Mouse (Mus musculus) left cerebral cortex, postnatal 4 days (tissue): ENCODE data around the gene Olfr639. TPM values are rescaled to one million over a fixed set of nuclear protein-coding genes. Genes with fewer than 3 reads are reported as not detected.
"Not testable (repeated sequence)": the region's sequence is repeated elsewhere in the genome, so short reads cannot be mapped to it uniquely, and the experiment has no call there.

Source experiments
- DNase-seq: peaks from one replicate; pipeline ENCODE4 v3.0.0-alpha.2; 2022
- intact Hi-C: fragments of 180-260 bp; cut with DNase I; formaldehyde crosslinking; loops from one replicate; pipeline ENCODE4 v1.15.1; 2025
- total RNA-seq, 2 experiments: library from RNA; stranded (reverse); gene quantifications; 2 replicates each; pipeline ENCODE4 v1.2.3; 2021

Gene Olfr639
- total RNA-seq: under 1 TPM; 0.10 to 0.38 TPM

DNA sequence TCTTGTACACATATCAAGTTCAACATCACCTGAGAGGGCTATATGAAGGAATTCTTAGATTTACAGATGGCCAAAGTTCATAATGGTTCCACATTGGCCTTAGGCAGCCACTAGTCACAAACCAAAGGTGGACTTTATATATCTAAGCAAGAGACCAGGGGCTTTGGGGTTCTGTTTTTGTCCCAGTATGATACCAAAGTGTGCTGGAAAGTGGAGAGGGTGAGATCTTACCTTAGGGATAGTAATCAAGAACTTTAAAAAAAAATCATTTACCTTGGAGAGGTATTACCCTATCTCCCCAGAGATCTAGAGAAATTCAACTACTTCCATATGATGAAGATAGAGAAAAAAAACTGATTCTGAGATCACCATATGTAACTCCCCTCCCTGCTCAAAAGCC lies at the start of gene Olfr639:
Gene Olfr639 (minus strand): TSS at position 101 of the 400 bp plus-strand sequence.
- intact Hi-C loops: no loop called here
- DNase-seq: no peak

DNA sequence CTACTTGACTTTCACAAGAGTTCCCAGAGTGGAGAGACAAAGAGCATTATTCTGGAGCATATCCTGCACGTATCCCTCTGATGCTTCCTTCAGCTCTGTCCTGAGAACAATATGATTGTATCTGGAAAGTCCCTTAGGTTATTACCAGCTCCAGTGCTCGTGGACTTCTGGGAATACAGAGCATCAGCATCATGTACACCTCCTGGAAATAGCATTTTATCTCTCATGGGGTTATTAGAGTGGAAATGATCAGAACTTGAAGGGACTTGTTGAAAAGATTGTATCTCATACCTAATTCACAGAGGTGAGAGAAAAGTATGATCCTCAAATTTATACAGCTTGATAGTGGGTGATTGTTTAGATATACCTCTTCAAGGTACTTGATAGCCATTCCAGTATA lies 44.2 kb upstream of the Olfr639 start, which contains the start of gene 4930516K23Rik:
Gene 4930516K23Rik (minus strand): TSS at position 101 of the 400 bp plus-strand sequence.
- DNase-seq: no peak
- intact Hi-C loops: no loop called here

DNA sequence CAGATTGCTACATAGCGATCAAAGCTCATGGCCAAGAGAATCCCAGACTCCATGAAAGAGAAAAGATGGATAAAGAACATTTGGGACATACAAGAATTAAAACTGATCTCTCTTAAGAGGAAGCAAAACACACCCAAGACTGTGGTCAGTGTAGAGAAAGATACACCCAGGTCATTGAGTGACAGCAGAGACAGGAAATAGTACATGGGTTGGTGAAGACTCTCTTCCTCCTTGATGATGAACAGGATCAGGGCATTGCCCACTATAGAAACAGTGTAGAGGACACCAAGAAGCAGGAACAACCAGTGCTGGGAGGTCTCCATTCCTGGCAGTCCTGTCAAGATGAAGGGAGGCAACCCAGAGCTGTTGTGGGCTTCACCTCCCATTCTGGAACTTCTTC lies 42.1 kb upstream of the Olfr639 start:
- intact Hi-C loops: no loop called here

DNA sequence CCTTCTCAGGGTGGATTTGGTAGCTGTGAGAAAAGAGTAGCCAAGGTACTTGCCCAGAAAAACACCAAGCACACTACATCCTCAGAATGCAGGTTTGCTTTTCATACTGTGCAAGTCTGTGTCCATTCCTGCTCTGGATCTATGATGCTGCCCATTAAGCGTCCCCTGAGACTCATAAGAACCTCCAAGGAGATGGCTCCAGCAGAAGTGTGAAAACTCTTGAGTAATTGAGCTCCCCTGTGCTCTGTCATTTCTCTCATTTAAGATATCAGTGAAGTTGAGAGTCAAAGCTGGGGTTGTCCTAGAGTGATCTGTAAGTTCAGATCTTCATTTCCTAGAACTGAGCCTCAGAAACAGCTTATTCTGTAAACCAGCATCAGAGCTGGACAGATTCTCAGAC lies 35.5 kb upstream of the Olfr639 start, which contains the start of gene Olfr642:
Gene Olfr642 (minus strand): TSS at position 101 of the 400 bp plus-strand sequence.
- no peak for DNase-seq
- intact Hi-C loops: no loop called here

More for the DNA sequence above, 42.1 kb upstream of the Olfr639 start:
- DNase-seq: no peak

DNA sequence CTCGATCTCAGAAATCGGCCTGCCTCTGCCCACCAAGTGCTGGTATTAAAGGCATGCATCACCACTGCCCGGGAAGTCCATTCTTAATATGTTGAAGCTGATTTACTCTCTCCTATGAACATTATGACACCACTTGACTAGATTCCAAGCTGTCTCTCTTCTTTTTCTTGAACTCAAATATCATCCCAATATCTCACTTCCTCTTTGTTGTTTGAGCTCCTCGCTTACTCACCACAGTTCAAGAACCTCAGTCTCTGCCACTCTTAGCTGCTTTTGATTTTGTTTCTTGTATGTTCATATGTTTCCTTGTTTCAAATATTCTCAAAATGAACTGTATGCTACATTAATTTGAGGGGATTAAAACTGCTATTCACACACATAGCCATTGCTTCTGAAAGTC lies 33.6 kb upstream of the Olfr639 start:
- intact Hi-C loops: no loop called here
- no peak for DNase-seq

DNA sequence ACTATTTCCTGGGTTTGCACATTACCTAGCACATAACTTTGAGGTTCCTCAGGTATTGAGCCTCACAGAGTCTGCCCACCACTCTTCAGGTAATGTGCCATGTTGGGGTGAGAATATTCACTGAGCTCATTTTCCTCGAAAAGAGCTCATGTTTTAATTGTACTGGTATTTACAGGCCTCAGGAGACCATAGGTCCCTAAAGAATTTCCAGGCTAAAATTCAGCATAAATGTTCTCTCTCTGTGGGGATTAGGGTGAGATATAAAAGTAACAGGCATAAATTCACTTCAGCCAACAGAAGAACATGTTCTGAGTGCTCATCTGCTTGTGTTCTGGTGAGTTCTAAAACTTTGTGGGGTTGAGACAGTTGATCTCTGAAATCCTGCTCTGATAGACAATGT lies 18.0 kb upstream of the Olfr639 start, which contains the start of gene Olfr641:
Gene Olfr641 (plus strand): TSS at position 301 of the 400 bp plus-strand sequence.
- DNase-seq: no peak
- intact Hi-C loops: no loop called here

DNA sequence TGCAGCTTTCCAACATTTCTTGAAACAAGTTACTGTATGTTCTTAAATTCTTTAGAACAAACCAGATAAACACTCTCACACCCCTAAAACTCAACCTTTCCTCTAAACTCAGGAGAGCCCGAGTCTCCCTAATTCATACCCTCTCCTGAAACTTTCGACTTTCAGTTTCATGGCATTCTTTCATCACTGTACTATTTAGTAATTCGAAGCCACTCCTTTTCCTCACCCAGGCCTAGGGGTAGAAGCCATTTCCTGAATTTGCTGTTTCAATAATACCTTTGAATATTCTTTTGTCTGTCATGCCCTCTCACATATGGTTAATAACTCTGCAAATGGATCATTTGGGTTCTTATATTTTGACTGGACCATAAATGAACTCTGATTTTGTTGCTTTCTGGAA lies 9.9 kb upstream of the Olfr639 start:
- DNase-seq: no peak
- intact Hi-C loops: no loop called here

DNA sequence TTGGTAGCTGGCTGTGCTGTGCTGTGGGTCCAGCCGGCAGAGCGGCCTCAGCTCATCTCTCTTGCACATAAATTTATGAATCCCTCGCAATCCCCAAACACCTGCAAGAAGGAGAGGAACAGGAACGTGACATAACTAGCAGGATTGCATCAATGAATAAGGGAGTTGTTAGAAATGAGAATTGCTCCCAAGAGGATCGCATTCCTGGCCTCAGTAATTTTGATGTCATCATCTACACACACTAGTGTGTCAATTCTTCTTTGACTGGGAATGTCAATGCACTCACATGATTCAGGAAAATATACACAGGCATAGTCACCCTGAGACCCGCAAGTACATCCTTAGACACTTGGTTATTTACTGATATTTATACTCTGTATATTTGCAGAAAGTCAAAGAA lies 8.4 kb upstream of the Olfr639 start, which contains the start of gene Olfr640:
Gene Olfr640 (minus strand): TSS at position 101 of the 400 bp plus-strand sequence.
- intact Hi-C loops: no loop called here
- DNase-seq: no peak

DNA sequence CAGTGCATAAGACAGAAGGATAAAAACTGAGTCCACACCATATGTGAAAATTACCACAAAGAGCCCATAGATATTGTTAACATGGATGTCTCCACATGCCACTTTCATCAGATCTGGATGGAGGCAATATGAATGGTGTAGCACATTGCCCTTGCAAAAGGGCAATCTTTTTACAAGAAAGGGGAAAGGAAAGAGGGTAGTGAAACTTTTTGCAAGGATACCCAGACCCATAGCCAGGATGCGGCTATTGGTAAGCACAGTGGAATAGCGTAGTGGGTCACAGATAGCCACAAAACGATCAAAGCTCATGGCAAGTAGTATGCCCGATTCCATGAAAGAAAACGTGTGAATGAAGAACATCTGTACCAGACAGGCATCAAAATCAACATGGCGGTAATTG lies 4.5 kb upstream of the Olfr639 start:
- intact Hi-C loops: no loop called here
- no peak for DNase-seq

DNA sequence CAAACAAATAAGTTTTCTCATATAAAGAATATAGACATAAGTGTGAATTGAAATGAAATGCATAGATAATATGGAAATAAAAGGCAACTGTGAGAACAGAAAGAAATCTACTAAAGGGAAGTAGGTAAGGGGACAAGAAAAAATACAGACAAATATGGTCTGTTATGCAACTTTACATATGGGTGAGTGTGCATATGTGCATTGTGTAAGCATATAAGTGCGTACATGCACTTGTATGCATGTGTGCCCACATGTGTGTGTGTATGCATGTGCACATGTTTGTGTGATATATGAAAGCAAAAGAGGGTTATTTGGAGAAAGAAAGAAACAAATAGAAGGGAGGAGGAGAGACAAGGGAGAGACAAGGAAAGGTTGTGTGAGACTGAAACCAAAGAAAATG lies 1.9 kb upstream of the Olfr639 start:
- intact Hi-C loops: no loop called here
- DNase-seq: no peak

DNA sequence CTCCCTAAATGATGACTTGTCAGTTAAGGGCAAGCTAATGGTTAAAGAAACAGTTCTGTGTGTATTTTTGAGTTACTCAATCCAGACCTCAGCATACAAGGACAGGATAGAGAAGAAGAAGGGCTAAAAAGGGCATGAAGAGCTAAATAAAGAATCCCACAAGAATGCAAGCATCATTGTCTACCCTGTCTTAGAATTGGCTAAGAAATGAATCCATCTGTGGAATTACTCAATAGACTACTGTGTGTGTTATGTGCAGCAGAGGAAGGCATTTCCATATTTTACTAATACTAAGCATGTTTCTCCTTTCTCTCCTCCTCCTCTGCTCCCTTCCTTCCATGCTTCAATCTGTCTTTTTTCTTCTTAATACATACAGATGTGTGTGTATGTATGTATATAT lies 18.0 kb downstream of the Olfr639 start:
- no peak for DNase-seq
- intact Hi-C loops: no loop called here

DNA sequence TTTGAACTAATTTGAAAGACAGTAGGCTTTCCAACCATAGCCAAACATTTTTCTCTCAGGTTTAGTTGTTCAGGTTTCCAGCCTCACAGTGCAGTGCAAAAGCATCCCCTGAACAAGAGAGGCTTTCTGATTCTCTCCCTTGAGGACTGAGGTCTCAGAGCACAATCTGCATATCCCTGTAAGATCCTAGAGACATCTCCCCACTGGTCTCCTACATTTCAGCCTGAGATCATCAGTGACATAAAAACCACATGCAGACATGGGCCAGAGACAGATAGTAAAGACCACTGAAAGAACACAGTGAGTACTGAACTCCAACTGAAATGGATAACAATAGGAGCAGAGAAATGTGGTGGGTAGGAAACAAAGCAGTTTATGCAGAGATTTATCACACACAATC lies 18.7 kb downstream of the Olfr639 start, which contains the start of gene Olfr638:
Gene Olfr638 (plus strand): TSS at position 301 of the 400 bp plus-strand sequence.
- intact Hi-C loops: no loop called here
- DNase-seq: no peak

DNA sequence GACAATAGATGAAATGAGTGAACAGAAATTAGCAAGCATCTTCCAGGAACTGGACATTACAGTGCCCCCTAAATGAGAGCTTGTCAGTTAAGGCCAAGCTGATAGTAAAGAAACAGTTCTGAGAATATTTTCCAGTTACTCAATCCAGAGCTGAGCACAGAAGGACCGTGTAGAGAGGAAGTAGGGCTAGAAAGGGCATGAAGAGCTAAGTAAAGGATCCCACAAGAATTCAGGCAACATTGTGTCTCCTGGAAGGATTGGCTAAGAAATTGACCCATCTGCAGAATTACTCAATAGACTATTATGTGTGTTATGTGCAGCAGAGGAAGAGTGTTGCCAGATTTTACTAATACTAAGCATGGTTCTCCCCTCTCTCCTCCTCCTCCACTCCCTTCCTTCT lies 45.3 kb downstream of the Olfr639 start:
- intact Hi-C loops: no loop called here
- DNase-seq: no peak

DNA sequence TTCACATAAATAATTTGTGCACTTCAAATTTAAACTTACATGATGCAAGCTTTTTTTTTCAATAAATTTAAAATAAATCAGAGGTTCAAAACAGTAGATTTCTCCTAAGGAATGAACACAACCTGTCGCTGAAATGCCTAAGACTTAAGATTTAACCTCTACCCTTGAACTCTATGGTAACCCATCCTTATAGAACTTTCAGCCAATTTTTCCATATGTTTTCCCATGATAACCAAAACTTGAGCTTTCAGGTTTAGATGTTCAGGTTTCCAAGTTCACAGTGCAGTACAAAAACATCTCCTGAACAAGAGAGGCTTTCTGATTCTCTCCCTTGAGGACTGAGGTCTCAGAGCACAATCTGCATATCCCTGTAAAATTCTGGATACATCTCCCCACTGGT lies 46.3 kb downstream of the Olfr639 start, which contains the start of gene Olfr635:
Gene Olfr635 (plus strand): TSS at position 301 of the 400 bp plus-strand sequence.
- DNase-seq: no peak

DNA sequence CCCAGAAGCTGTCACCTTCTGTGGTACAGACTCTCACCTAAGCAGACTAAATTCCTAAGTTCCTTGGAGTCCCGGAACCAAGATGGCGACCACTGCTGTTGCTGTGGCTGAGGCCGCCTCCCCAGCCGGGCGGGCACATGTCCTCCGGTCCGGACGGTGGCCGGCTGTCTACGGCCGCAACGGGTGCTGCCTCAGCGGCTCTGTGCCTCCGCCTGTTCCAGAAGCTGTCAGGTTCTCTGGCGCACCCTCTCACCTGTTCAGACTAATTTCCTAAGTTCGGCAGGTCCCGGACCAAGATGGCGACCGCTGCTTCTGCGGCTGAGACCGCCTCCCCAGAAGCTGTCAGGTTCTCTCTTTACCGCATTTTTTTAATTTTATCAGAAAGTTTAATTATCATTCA lies 50.2 kb downstream of the Olfr639 start:
- intact Hi-C loops: not testable (repeated sequence)

More for the DNA sequence above, 46.3 kb downstream of the Olfr639 start, which contains the start of gene Olfr635:
- intact Hi-C loops: no loop called here

More for the DNA sequence above, 50.2 kb downstream of the Olfr639 start:
- not testable (repeated sequence) for DNase-seq

Other genes starting within 250 kb of the Olfr639 start
- gene Olfr69, start 245.7 kb downstream of the Olfr639 start, total RNA-seq: not detected
- gene Olfr68, start 237.6 kb downstream of the Olfr639 start, total RNA-seq: not detected
- gene Olfr67, start 225.5 kb downstream of the Olfr639 start, total RNA-seq: not detected
- 10 to 100 TPM in 1 of 2 experiments, 1 to 10 TPM in 1; 8.8 to 20.4 TPM for gene Hbb-bt, start 203.3 kb downstream of the Olfr639 start, total RNA-seq
- gene Hbb-bs, start 189.2 kb downstream of the Olfr639 start, total RNA-seq: 100 to 1,000 TPM in 1 of 2 experiments, 10 to 100 TPM in 1; 41.0 to 135 TPM
- gene Hbb-bh2, start 176.8 kb downstream of the Olfr639 start, total RNA-seq: not detected
- gene Hbb-bh1, start 174.1 kb downstream of the Olfr639 start, total RNA-seq: not detected
- gene Hbb-y, start 164.1 kb downstream of the Olfr639 start, total RNA-seq: not detected
- not detected for gene Olfr66, start 131.1 kb downstream of the Olfr639 start, total RNA-seq
- not detected for gene Olfr64, start 122.8 kb downstream of the Olfr639 start, total RNA-seq
- not detected for gene Olfr65, start 113.8 kb downstream of the Olfr639 start, total RNA-seq
- not detected for gene Olfr631, start 88.5 kb downstream of the Olfr639 start, total RNA-seq
- not detected for gene Olfr632, start 83.0 kb downstream of the Olfr639 start, total RNA-seq
- not detected for gene Olfr633, start 72.9 kb downstream of the Olfr639 start, total RNA-seq
- under 1 TPM in 1 of 2 experiments, not detected in 1; 0.08 TPM for gene Olfr635, start 46.2 kb downstream of the Olfr639 start, total RNA-seq
- gene Olfr638, start 18.6 kb downstream of the Olfr639 start, total RNA-seq: not detected
- gene Olfr640, start 8.3 kb upstream of the Olfr639 start, total RNA-seq: not detected
- gene Olfr641, start 18.1 kb upstream of the Olfr639 start, total RNA-seq: not detected
- not detected for gene Olfr642, start 35.4 kb upstream of the Olfr639 start, total RNA-seq
- not detected for gene 4930516K23Rik, start 44.1 kb upstream of the Olfr639 start, total RNA-seq
- not detected for gene Olfr644, start 54.6 kb upstream of the Olfr639 start, total RNA-seq
- not detected for gene Olfr645, start 68.2 kb upstream of the Olfr639 start, total RNA-seq
- not detected for gene Olfr646, start 87.6 kb upstream of the Olfr639 start, total RNA-seq
- not detected for gene Ubqln5, start 112.5 kb upstream of the Olfr639 start, total RNA-seq
- gene Olfr643, start 120.1 kb upstream of the Olfr639 start, total RNA-seq: not detected
- gene Ubqln3, start 126.0 kb upstream of the Olfr639 start, total RNA-seq: not detected
- not detected for gene Ubqlnl, start 133.3 kb upstream of the Olfr639 start, total RNA-seq
- gene Olfm5, start 147.5 kb upstream of the Olfr639 start, total RNA-seq: not detected
- under 1 TPM; 0.38 to 0.46 TPM for gene Olfr648, start 166.1 kb upstream of the Olfr639 start, total RNA-seq
- not detected for gene Olfr649, start 178.7 kb upstream of the Olfr639 start, total RNA-seq
- gene Trim6, start 201.5 kb upstream of the Olfr639 start, total RNA-seq: under 1 TPM; 0.24 to 0.28 TPM
- 1 to 10 TPM in 1 of 2 experiments, under 1 TPM in 1; 0.78 to 1.0 TPM for gene Trim34a, start 227.2 kb upstream of the Olfr639 start, total RNA-seq